10 mouse cellular contexts compared by ENCODE assay signal in the genomic region with DNA sequence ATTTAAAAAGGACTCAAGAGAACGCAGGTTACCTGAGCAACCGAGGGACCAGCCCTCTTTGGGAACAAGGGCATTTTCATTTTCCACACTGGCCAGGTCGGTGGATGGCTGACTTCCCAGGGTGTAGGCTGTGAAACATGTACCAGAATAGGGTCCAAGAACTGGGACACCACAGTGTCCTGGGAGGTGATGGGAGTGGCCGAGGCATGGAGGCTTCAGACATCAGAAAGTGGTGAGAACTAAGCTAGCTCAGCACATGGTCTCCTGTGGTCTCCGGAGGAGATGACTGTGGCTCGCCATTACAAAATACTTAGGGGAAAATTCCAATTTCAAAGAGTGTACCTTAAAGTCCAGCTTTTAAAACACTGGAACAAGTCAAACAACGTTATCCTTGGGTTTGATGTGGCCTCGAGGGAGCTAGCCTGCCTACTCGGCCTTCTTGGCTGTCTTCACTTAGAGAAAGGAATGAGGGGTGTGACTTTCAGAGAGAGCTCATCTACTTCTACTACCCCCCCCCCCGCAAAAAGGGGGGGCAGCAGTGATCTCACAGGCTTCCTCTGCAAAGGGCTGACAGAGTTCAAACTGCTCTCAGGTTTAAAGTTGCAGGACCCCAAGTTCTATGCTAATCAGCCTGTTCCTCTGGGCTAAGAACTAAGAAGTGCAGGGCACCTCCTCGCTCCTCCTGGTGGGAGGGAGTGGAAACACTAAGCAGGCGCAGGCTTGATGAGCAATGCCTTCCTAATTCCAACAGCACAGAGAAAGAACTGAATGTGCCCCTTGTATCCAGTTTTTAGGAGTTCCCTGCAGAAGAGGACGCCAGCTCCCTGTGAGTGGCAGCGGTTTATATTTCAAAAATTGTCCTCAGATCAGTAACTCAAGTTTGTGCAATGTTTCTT. TPM values are rescaled to one million over a fixed set of nuclear protein-coding genes. Genes with fewer than 3 reads are reported as not detected.
DNase-seq lines count a peak whose midpoint lies in the region.
"Had no signal": no experiment of that assay in that cellular context is flagged by ENCODE, and none has a peak within 500 bp of the region (broad histone marks: within the 10 kb centered on the region; RNA-seq: fewer than 3 reads in every experiment).

No protein-coding gene starts in this region.

- no peak overlapping the region; the same call in 1 of the 2 replicates for H3K27ac ChIP-seq in embryonic facial prominence, embryonic 10.5 days (replicated peaks)
- H3K27ac ChIP-seq: midbrain, embryonic 10.5 days had no signal

- H3K36me3 ChIP-seq in embryonic facial prominence, embryonic 10.5 days (replicated peaks) = peaks cover 44% of the 10 kb centered on the region

- peak; percentile 31 for DNase-seq in adrenal gland, postnatal 14 days
- no peak for DNase-seq in adrenal gland, postnatal 25 days
- peak; percentile 17 to 29 for DNase-seq in kidney, postnatal 36 days
- no peak for DNase-seq in kidney, adult 9 months
- DNase-seq in embryonic facial prominence, embryonic 10.5 days (ENCODE audit: low spot score) = peak; percentile 34
- DNase-seq in lung, postnatal 14 days = peak; percentile 39
- DNase-seq in spleen, adult 12 weeks (ENCODE audit: low spot score) = no peak
- DNase-seq in spleen, postnatal 4 days (ENCODE audit: low spot score in 2 of 2) = no peak
- DNase-seq: cerebellum, adult 18-20 months had no signal

- no peak overlapping the region for H3K4me3 ChIP-seq in embryonic facial prominence, embryonic 10.5 days
- H3K4me3 ChIP-seq: midbrain, embryonic 10.5 days had no signal

- WGBS in embryonic facial prominence, embryonic 10.5 days = 63% methylated on average over 14 of the region's 14 CpGs

- peaks cover 20% of the 10 kb centered on the region for H3K4me1 ChIP-seq in embryonic facial prominence, embryonic 10.5 days

- no peaks in the 10 kb centered on the region for H3K27me3 ChIP-seq in embryonic facial prominence, embryonic 10.5 days (replicated peaks; ENCODE audit: low read depth, poor library complexity, severe bottlenecking)

- no peaks in the 10 kb centered on the region for H3K9me3 ChIP-seq in embryonic facial prominence, embryonic 10.5 days
- H3K9me3 ChIP-seq: midbrain, embryonic 10.5 days had no signal

RNA-seq across cellular contexts. Expression of a gene that starts 54.3 kb away (rescaled TPM):
- 36.5 and 42.6 TPM in 2 replicates for total RNA-seq in adrenal gland, postnatal 14 days (2021)
- total RNA-seq in adrenal gland, postnatal 25 days (2021) = 30.8 and 42.1 TPM in 2 replicates
- 11.7 and 12.1 TPM in 2 replicates for polyA plus RNA-seq in embryonic facial prominence, embryonic 10.5 days (2016; fragmentation: Nextera tagmentation; extraction: Ambion mirVana)

Comparison
In these comparisons a context has a peak if more than half of its experiments do, and no peak if none do; other contexts are left out.
1. DNase-seq: peak in adrenal gland, postnatal 14 days (single experiment), kidney, postnatal 36 days (2 of 2), embryonic facial prominence, embryonic 10.5 days (single experiment) and lung, postnatal 14 days (single experiment); none in adrenal gland, postnatal 25 days (single experiment), kidney, adult 9 months (single experiment), spleen, adult 12 weeks (single experiment) and spleen, postnatal 4 days (0 of 2).